Mouse (Mus musculus) retina, adult 2 months (tissue): ENCODE measurements around the gene Sgpl1.
A peak's percentile ranks its signal among the peaks of the same experiment; 100 is the strongest.

Source experiments
- DNase-seq: peaks from one replicate; pipeline ENCODE4 v3.0.0-alpha.2; 2012; ENCODE audit warnings: low read depth, low spot score

The Sgpl1 gene

DNA sequence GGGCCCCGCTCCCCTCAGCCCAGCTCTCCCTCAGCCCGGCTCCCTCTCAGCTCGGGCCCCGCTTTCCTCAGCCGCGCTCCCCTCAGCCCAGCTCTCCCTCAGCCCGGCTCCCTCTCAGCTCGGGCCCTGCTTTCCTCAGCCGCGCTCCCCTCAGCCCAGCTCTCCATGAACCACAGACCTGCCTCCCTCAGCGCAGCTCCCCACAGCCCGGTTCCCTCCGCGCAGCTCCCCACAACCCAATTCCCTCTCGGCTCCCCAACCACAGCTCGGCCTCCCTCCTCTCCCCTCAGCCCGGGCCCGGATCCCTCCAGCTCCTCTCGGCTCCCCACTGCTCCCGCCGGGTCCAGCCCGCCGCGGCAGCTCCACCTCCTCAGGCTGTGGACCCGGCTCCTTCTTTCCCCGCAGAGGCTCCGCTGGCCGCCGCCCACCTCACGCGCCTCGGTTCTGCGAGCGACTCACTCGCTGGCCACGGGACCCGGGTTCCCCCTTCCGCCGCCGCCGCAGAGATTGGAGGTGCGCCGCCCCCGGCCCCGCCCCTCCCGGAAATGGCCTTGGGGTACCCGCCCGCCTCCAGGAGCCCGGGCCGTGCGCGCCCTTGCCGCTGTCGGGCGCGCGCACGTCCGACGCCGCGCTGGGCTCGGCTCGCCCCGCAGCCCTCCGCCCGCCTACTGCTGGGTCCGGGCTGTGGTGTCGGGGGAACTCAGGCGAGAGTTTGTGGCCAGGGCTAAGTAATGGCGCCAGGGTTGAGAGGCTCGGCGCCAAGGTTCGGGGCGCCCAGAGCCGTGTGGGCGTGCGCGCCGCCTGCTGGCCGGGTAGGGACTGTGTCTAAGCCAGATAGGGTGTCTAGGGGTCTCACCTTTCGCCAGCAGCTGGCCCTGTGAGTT lies at the start of gene Sgpl1:
Sgpl1 (minus strand) TSS at position 547 of the 884 bp plus-strand sequence.
- peak; percentile 78 for DNase-seq

DNA sequence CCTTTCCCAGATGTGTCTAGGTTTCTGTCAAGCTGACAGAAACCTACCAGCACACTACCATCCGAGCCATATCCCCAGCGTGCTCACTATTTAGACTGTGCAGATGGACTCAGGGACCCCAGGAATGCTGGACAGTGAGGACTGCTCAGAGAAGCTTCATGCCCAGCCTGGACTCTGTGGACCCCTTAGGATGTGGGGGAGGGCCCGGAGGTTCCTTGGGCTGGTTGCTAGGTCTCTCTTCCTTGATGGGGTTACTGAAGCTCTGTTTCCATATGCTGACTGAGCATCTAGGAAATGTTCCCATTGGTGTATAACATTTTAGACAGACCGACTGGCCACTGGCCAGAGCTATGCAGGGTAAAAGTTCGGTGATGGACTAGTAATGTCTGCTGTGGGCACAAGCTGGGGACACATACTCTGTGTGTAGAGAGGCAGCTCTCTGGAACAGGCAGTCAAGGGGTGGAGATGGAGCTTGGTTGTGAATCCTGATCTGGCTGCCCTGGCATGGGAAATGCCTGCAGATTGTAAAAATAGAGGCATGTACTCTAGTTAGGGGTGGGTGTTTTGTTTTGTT lies 48.3 kb upstream of the Sgpl1 start:
- DNase-seq = no peak

DNA sequence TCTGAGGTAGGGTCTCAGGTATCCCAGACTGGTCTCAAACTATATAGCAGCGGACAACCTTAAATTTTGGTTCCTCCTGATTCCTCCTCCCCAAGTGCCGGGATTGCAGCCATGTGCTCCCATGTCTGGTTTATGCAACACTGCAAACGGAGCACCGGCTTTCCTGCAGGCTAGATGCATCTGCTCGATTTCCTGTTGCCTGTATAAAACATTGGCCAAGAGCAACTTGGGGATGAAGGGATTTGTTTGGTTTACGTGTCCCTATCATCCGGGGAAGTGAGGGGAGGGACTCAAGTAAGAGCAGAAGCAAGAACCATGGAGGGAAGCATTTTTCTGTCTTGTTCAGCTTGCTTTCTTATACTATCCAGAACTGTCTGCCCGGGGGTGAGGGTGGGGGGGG lies 47.7 kb upstream of the Sgpl1 start:
- DNase-seq = no peak

DNA sequence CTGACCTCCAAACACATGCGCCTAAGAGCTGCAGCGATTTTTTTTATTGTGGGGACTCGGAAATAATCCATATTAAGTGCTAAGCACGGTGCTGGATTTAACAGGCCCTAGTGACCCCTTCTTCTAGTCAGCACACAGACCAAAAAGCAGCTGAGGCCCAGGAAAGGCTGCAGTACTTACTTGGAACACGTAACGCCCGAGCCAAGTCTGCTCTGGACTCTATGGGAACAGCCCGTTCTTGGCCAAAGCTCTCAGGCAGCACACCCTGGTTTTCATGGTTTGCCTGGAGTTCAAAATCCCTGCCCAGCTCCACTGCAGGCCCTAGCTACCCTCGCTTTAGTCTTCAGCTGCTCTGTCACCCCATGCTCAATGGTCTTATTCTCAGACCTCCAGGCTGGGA lies 47.1 kb upstream of the Sgpl1 start:
- no peak for DNase-seq

DNA sequence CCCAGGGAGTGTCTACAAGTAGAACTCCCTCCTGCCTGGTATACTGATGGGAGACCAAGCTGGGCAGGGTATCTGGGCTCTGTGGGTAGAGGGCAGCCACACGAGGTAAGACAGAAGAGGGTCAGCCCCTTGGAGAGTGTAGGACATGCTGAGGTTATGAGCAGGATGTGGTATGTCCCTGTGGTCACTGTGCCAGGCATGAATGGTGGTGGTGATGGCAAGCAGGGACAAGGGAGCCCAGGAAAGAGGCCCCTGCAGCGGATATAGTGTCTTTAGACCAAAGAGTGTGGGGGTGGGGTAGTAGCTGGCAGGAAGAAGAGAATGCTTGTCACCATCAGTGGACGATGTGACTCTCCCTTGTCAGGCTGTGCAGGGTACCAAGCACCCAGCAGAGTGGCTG lies 40.5 kb upstream of the Sgpl1 start:
- no peak for DNase-seq

DNA sequence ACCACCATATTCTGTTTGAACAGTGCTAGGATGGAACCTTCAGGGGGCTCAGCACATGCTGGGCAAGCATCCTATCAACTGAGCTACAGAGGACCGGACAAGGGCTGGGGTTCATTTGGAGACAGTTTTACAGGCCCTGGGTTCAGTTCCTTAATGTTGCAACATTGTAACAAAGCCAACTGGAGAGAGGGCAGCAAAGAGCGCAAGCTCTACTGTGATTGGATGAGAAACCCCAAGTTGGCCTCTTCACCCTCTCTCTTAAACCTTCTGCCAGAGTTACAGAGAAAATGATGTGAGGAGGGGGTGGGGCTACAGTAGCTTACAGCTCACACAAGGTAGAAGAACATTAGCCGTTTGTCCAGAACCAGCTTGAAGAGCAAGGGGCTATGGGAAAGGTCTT lies 39.5 kb upstream of the Sgpl1 start:
- no peak for DNase-seq

DNA sequence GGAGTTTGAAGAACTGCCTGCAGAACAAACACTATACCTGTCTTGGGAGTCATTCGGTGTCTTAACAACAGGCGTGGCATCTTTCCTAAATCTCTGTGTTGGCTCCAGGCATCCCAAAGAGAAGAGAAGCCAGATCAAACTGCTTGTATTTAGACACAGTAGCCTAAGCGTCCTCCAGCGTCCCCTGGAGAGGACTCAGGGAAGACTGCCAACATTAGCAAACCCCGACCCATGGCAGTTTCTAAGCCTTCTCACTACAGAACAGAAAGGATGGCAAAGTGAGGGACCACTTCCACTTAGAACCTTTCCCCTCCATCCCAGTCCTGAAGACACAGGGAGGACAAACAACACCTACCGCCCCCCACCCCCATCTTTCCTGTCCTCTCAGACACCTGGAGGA lies 32.4 kb upstream of the Sgpl1 start:
- no peak for DNase-seq

DNA sequence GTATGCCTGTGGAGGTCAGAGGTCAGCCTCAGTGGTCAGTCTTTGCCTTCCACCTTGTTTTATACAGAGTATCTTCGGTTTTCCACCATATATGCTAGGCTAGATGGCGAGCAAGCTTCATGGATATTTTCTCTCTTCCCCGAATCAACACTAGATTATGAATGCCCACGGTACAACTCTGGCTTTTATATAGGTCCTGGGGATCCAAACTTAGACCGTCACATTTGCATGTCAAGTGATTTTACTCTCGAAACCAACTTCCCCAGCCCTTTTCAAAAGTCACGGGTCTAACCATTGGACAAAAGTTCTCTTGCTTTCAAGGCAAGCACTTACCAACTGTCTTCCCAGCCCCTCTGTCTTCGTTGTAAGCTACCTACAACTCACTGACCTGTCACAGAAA lies 31.2 kb upstream of the Sgpl1 start:
- DNase-seq = no peak

DNA sequence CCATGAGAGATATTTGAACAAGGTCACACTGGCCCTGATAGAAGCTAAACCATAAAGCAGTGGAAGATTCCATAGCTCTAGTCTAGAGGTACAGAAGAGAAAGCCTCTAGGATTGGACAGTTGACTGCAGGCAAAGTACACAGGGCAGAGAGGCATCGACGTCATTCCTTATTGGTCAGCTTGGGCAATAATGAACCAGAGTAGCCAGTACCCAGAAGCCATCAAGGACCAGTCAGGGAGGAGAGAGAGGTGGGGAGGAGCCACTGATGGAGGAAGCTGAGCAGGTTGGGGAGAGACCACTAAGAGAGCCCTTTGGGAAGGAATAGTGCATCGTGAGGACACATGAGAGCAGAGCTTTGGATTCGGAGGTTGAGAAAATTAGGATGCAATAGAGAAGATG lies 30.2 kb upstream of the Sgpl1 start:
- no peak for DNase-seq

DNA sequence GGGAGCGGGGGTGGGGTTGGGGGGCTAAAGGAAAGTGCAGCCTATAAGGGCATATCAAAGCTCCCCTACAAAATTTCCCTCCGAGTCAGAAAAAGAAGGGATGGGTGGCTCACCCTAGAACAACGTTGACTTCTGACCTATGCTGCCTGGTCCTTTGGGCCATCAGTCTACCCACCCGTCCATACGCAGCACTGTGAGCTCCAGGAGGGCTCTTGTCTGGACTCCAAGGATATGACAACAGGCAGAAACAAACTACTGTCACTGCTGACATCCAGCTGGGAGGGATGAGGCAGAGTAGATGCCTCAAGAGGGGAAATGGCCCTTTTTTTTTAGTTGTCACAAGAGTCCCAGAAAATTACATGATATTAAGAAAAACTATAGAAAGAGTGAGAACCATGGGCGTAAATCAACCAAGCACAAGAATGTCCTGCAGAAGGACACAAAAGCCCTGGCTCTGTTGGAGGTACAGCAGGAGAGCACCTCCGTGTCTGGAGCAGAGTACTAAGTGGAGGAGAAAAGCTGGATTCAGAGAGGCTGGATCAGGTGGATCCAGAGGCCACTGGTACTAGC lies 28.8 kb upstream of the Sgpl1 start:
- no peak for DNase-seq

DNA sequence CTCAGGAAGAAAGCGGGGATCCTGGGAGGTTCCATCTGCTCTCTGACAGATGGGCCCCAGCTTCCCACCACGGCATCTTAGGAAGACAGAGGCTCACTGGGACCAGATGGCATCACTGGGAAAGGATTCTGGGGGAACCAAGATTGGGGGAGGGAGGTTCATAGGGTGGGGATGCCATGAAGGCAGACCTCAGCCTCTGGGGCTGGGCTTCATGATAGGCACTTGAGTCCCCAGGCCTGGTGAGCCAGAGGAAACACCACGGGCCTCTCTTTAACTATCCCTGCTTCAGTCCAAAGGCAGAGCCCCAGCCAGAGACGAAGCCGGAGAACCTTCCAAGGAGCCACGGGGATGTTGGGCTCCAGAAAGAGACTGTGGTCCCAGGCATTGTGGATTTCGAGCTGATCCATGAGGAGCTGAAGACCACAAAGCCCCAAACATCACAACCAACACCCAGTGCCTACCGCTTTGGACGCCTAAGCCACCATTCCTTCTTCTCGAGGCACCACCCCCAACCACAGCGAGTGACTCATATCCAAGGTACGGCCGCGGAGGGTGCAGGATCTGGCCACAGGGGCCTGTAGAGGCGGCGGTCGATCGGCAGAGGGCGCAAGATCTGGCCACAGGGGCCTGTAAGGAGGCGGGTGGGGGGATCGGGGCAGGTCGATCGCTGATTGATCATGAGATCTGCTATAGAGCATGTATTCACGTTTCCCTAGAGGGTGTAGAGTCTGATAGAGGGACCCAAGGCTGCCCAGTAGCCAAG lies 28.1 kb upstream of the Sgpl1 start:
- no peak for DNase-seq

DNA sequence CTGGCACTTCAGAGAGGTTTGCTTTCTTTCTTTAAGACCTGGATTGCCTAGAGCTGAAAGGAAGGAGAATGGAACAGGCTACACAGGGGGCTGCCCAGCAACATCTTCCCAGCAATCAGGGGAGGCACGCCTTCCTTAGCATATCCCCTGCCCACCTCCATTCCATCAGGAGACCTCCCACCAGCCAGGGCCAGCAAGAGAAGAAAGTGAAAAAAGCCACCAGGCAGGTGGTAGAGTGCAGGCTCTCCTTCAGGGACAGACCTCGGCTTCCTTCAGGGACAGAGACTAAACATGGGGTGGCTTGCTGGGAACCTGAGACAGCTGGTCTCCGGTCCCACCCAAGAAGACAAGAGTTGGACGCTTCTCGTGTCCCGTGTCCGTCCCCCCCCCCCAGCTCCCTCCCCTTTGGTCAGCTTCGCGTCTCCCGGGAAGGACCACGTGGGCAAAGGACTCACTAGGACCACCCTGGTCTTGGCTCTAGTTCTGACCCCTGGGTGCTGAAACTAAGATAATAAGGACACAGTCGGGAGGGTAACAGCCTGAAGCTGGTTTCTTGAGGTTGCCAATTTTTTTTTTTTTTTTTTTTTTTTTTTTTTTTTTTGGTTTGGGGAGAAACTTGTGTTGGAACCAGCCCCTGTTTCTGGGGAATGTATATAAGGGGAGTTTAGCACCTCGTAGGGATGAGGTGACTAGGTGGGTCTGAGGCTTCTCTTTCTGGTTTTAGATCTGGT lies 27.4 kb upstream of the Sgpl1 start:
- DNase-seq = no peak

DNA sequence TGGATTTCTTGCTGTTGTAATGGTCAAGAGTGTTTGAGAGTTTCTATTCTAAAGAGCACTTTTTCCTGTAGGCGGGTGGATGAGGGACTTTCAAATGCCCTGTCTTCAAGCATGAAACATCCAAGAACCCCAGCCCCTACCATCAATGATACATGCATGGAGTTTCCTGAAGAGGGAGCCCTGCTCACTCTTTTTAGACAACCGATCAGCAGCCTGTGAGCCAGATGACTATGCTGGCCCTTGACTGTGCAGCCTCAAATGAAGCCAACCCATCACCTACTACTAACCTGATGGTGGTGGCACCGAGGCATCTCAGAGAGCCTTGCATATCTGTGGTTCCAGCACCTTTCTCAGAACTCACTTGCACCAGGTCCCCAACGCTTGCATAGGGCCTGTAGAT lies 25.0 kb upstream of the Sgpl1 start:
- DNase-seq = no peak

DNA sequence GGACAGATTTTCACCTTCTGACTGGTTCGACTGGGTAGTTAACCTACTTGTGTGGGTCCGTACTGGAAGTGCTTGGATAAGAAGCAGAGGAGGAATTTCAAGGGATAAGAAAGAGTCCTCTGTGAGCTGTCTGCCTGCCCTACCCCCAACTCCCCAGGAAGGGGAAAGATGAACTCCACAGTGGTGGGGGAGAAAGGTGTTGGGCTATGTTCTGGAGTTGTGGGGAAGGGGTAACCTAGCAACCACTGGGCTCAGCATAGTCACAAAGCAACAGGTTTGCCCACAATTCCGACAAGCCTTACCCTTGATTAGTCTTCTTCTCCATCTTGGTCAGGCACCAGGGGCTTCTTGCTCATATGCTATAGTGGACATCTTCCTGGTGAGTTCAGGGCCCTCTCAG lies 24.2 kb upstream of the Sgpl1 start, which contains the start of gene Tbata:
Tbata (plus strand) TSS at position 301 of the 400 bp plus-strand sequence.
- no peak for DNase-seq

DNA sequence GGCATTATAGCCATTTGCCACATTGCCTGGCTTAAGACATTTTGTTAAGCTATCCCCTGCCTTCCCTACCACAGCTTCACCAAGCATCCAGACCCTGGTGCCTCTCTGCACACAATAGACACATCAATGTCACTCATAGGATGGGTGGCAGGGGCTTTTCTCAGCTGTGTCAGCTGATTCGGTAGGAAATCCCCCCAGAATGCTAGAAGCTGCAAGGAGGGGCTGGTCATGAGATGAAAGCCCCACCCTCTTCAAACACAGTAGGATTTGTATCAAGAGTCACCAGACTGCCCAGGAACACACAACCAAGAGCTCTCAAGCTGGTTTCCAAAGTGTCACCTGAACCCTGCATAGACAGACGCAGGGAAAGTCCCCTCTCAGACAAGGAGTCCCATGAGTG lies 20.9 kb upstream of the Sgpl1 start:
- DNase-seq = no peak

DNA sequence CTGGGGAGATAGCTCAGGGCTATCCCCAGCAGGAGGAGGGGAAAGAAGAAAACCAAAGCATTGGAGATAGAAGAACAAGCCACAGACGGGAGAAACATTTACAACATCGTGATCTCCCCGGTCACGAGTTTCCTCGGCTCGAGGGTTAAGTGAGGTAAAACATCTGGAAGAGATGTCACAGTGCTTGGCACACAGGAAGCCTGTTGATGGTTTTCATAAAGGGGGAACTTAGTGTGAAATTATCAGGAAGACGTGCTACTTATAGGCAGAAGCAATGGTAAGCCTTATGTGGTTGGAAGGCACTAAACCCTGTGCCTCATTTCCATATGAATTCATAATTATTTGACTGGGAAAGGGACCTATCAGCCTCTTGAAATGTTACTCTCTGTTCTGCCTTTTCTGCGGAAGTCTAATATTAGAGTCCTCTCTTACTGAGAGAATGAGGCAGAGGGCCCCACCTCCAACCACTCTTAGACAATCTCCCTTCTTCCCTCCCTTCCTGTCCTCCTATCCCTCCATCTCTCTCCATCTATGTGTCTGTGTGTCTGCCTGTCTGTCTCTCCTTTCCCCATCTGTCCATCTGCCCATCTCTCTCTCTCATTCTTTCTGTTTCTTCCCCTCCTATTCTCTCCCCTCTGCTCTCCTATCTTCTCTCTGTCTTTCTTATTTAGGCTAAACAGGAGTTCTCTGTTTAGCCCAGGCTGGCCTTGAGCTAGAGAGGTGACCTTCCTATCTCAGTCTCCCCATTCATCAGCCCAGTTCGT lies 20.0 kb upstream of the Sgpl1 start:
- no peak for DNase-seq

DNA sequence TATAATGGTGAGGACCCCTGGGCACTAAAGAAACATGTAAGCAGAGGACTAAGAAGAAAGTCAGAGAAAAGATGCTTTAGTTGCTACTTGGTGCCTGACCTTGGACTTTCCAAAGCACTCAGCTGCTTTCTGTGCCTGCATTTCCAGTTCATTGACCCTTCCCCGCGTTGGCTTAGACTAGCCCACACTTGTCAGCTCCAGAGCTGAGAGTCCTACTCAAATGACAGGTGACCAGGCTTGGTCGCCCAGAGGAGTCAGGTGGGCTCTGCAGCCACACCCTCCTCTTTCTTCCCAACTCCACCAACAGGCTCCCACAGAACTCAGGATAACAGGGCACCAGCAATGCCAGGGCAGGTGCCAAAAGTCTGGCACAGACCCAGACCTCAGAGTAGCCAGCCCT lies 14.9 kb upstream of the Sgpl1 start:
- no peak for DNase-seq

DNA sequence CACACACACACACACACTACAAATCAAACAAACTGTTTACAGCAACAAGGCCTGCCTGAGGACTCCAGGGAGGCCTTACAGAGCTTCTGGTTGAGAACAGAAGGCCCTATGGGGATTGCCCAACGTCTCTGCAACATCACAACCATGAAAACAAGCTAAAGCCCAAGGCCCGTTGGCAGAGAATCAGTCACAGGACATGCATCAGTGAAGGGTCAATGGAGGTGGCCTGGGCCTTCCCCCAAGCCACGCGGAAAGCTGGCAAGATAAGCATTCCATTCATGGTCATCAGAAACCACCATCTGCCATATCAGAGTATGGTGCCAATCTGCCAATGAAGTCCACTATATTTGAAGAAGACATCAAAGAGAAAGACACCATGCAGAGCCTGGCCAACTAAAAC lies 13.2 kb upstream of the Sgpl1 start:
- DNase-seq = no peak

DNA sequence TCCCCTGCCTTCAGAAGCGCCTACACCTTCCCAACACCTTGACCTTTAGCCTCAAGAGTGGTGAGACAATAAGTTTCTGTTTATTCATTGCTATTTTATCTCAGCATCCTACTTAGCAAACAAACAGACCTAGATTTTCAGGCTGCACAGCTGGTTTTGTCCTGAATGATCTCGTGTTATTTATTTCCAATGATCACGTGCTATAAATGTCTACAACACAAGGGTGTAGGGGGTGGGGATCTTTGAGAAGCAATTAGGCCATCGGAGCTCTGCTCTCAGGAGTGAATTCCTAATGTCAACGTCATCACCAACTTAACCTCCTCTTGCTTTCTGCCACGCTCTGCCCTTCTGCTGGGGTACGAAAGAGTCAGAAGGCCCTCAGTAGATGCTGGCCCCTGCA lies 12.6 kb upstream of the Sgpl1 start:
- DNase-seq = no peak

DNA sequence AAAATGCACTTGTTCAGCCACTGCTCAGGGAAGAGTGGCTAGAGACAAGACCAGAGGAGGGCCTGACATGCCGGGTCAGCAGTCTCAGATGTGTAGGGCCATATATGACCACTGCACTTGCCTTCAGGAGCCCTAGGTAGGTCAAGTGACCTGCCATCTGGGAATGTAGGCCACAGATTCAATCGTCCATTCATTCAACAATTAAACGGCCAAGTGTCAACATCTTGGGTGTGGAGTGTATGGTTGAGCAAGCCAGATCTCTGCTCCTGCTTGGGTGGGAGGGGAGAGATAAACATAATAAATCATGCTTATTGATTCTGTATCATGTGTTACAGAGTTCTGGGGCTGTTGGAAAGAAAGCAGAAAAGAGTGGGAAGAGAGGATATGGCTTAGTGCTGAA lies 11.1 kb upstream of the Sgpl1 start:
- DNase-seq = no peak

DNA sequence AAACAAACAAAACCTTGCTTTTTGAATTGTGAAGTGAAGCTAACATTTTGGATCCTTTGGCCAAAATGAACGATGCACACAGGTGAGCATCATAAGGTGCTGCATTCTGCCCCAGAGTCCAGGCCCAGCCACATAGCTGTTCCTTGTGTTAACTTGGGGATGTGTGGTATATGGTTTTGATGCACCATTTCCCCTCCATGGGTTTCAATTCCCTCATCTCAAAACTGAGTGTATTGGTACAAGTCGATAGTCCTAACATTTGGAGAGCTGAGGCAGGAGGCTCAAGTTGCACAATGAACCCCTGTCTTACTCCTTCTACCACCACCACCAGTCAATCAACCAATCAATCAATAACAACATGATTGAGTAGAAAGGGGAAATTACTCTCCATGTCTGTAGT lies 8.9 kb upstream of the Sgpl1 start:
- DNase-seq = no peak
